Mouse (Mus musculus) MEL (cell line): Measurements from ENCODE around the gene Mrpl38. TPM values are rescaled to one million over a fixed set of nuclear protein-coding genes. Genes with fewer than 3 reads are reported as not detected.

ENCODE experiments used
- DNase-seq: peaks from one replicate; pipeline ENCODE4 v3.0.0; 2011; ENCODE audit warnings: low read depth, low spot score
- H3K27ac ChIP-seq: 2 replicates; pipeline ENCODE4 v1.5.1; 2012; ENCODE audit warnings: low read depth, mild to moderate bottlenecking, control low read depth, low read length, moderate library complexity; ENCODE audit not compliant: control insufficient read depth
- H3K27me3 ChIP-seq, 2 experiments: fragments of 150-350 bp in 1 of 2; sonication (generic) in 1 of 2; 2 replicates each; pipeline ENCODE4 v1.6.1; 2012; ENCODE audit warnings: low read length in 2 of 2, mild to moderate bottlenecking in 2 of 2, improper control_type of control experiment in 1 of 2, moderate library complexity in 1 of 2; ENCODE audit not compliant: insufficient read depth in 2 of 2, control insufficient read depth in 1 of 2
- H3K36me3 ChIP-seq, 2 experiments: 2 replicates each; pipeline ENCODE4 v1.6.1; 2012 to 2014; ENCODE audit warnings: low read length in 2 of 2, improper control_type of control experiment in 1 of 2, inconsistent platforms in 1 of 2, mild to moderate bottlenecking in 1 of 2; ENCODE audit not compliant: insufficient read depth in 2 of 2, control insufficient read depth in 1 of 2
- H3K4me1 ChIP-seq, 2 experiments: fragments of 150-350 bp in 1 of 2; sonication (generic) in 1 of 2; 2 replicates each; pipeline ENCODE4 v1.6.1; 2012; ENCODE audit warnings: low read length in 2 of 2, improper control_type of control experiment in 1 of 2, mild to moderate bottlenecking in 1 of 2; ENCODE audit not compliant: insufficient read depth in 2 of 2, control insufficient read depth in 1 of 2
- H3K4me3 ChIP-seq, 2 experiments: fragments of 150-350 bp in 1 of 2; sonication (generic) in 1 of 2; 2 replicates each; pipeline ENCODE4 v1.5.1; 2012; ENCODE audit warnings: low read depth in 2 of 2, low read length in 2 of 2, mild to moderate bottlenecking in 2 of 2, moderate library complexity in 2 of 2, control low read depth in 1 of 2, improper control_type of control experiment in 1 of 2; ENCODE audit not compliant: control insufficient read depth in 1 of 2, insufficient read depth in 1 of 2
- H3K79me2 ChIP-seq: 2 replicates; pipeline ENCODE4 v1.6.1; 2012; ENCODE audit warnings: mild to moderate bottlenecking, low read length, moderate library complexity; ENCODE audit not compliant: control insufficient read depth, poor library complexity, insufficient read depth
- H3K9ac ChIP-seq: 2 replicates; pipeline ENCODE4 v1.6.1; 2012; ENCODE audit warnings: low read depth, mild to moderate bottlenecking, control low read depth, low read length, moderate library complexity; ENCODE audit not compliant: control insufficient read depth, poor library complexity, severe bottlenecking
- H3K9me3 ChIP-seq: fragments of 150-350 bp; sonication (generic); replicated peaks from 2 replicates; pipeline ENCODE4 v1.6.1; 2012; ENCODE audit warnings: mild to moderate bottlenecking, low read length, improper control_type of control experiment, moderate library complexity; ENCODE audit not compliant: insufficient read depth
- CHD2 ChIP-seq: IDR thresholded peaks from 2 replicates; pipeline ENCODE4 v1.6.1; 2011; ENCODE audit warnings: low read length, improper control_type of control experiment
- CTCF ChIP-seq, 3 experiments: IDR thresholded peaks in 2 of 3; conservative IDR thresholded peaks in 1 of 3; 2 replicates each; pipeline ENCODE4 v1.5.1; 2011 to 2012; ENCODE audit warnings: low read length in 3 of 3, low read depth in 2 of 3, mild to moderate bottlenecking in 2 of 3, improper control_type of control experiment in 1 of 3, inconsistent platforms in 1 of 3, mixed read lengths in 1 of 3, moderate library complexity in 1 of 3; ENCODE audit not compliant: control insufficient read depth in 1 of 3, insufficient read depth in 1 of 3, poor library complexity in 1 of 3, severe bottlenecking in 1 of 3
- EP300 ChIP-seq, 2 experiments: IDR thresholded peaks; 2 replicates each; pipeline ENCODE4 v1.6.1; 2011; ENCODE audit warnings: improper control_type of control experiment in 2 of 2, low read length in 2 of 2, low read depth in 1 of 2, mild to moderate bottlenecking in 1 of 2
- GATA1 ChIP-seq: IDR thresholded peaks from 2 replicates; pipeline ENCODE4 v1.6.1; 2011; ENCODE audit warnings: low read depth, low read length, improper control_type of control experiment
- HCFC1 ChIP-seq: IDR thresholded peaks from 2 replicates; pipeline ENCODE4 v1.6.1; 2012; ENCODE audit warnings: low read depth, mild to moderate bottlenecking, inconsistent platforms, low read length, improper control_type of control experiment, moderate library complexity
- JUND ChIP-seq: IDR thresholded peaks from 2 replicates; pipeline ENCODE4 v1.6.1; 2011; ENCODE audit warnings: low read depth, mild to moderate bottlenecking, improper control_type of control experiment, low read length
- MAFK ChIP-seq: IDR thresholded peaks from 2 replicates; pipeline ENCODE4 v1.6.1; 2011; ENCODE audit warnings: low read depth, mild to moderate bottlenecking, low read length, improper control_type of control experiment, borderline replicate concordance
- MAX ChIP-seq: IDR thresholded peaks from 2 replicates; pipeline ENCODE4 v1.6.1; 2011; ENCODE audit warnings: low read length, improper control_type of control experiment
- MAZ ChIP-seq: IDR thresholded peaks from 2 replicates; pipeline ENCODE4 v1.6.1; 2012; ENCODE audit warnings: low read depth, mild to moderate bottlenecking, inconsistent platforms, low read length, improper control_type of control experiment
- MEF2A ChIP-seq: IDR thresholded peaks from 2 replicates; pipeline ENCODE4 v1.6.1; 2014; ENCODE audit warnings: low read depth, mild to moderate bottlenecking, inconsistent platforms, low read length, improper control_type of control experiment; ENCODE audit not compliant: poor library complexity, insufficient replicate concordance, severe bottlenecking; ENCODE audit errors: extremely low read depth
- MXI1 ChIP-seq: IDR thresholded peaks from 2 replicates; pipeline ENCODE4 v1.6.1; 2011; ENCODE audit warnings: mild to moderate bottlenecking, low read depth, low read length, improper control_type of control experiment
- MYB ChIP-seq: IDR thresholded peaks from 2 replicates; pipeline ENCODE4 v1.6.1; 2011; ENCODE audit warnings: mild to moderate bottlenecking, low read depth, low read length, improper control_type of control experiment
- MYC ChIP-seq: IDR thresholded peaks from 2 replicates; pipeline ENCODE4 v1.6.1; 2011; ENCODE audit warnings: low read depth, mild to moderate bottlenecking, low read length, improper control_type of control experiment, moderate library complexity
- NRF1 ChIP-seq: IDR thresholded peaks from 2 replicates; pipeline ENCODE4 v1.6.1; 2014; ENCODE audit warnings: low read depth, mild to moderate bottlenecking, inconsistent platforms, low read length, improper control_type of control experiment, moderate library complexity; ENCODE audit not compliant: poor library complexity, insufficient read depth, severe bottlenecking
- POLR2A ChIP-seq, 2 experiments: IDR thresholded peaks; 2 replicates each; pipeline ENCODE4 v1.6.1; 2011 to 2012; ENCODE audit warnings: low read length in 2 of 2, mild to moderate bottlenecking in 2 of 2, control low read depth in 1 of 2, improper control_type of control experiment in 1 of 2, low read depth in 1 of 2, moderate library complexity in 1 of 2; ENCODE audit not compliant: control insufficient read depth in 1 of 2, insufficient read depth in 1 of 2, poor library complexity in 1 of 2
- POLR2AphosphoS2 ChIP-seq: IDR thresholded peaks from 2 replicates; pipeline ENCODE4 v1.6.1; 2011; ENCODE audit warnings: low read length, improper control_type of control experiment
- RAD21 ChIP-seq: IDR thresholded peaks from 2 replicates; pipeline ENCODE4 v1.6.1; 2011; ENCODE audit warnings: mild to moderate bottlenecking, low read depth, low read length, improper control_type of control experiment
- SIN3A ChIP-seq: IDR thresholded peaks from 2 replicates; pipeline ENCODE4 v1.6.1; 2012; ENCODE audit warnings: low read length, improper control_type of control experiment, inconsistent platforms
- SMC3 ChIP-seq: IDR thresholded peaks from 2 replicates; pipeline ENCODE4 v1.6.1; 2011; ENCODE audit warnings: low read depth, low read length, improper control_type of control experiment
- TAL1 ChIP-seq: IDR thresholded peaks from 2 replicates; pipeline ENCODE4 v1.6.1; 2012; ENCODE audit warnings: mild to moderate bottlenecking, inconsistent platforms, low read length, moderate library complexity, mixed read lengths
- UBTF ChIP-seq: IDR thresholded peaks from 2 replicates; pipeline ENCODE4 v1.6.1; 2012; ENCODE audit warnings: low read depth, mild to moderate bottlenecking, inconsistent platforms, low read length, improper control_type of control experiment, moderate library complexity, borderline replicate concordance; ENCODE audit not compliant: insufficient read depth
- USF1 ChIP-seq: IDR thresholded peaks from 2 replicates; pipeline ENCODE4 v1.6.1; 2014; ENCODE audit warnings: low read depth, mild to moderate bottlenecking, inconsistent platforms, low read length, improper control_type of control experiment, moderate library complexity
- USF2 ChIP-seq, 2 experiments: IDR thresholded peaks; 2 replicates each; pipeline ENCODE4 v1.6.1; 2011 to 2012; ENCODE audit warnings: improper control_type of control experiment in 2 of 2, low read length in 2 of 2, borderline replicate concordance in 1 of 2, inconsistent platforms in 1 of 2, low read depth in 1 of 2, mild to moderate bottlenecking in 1 of 2; ENCODE audit not compliant: insufficient read depth in 1 of 2
- ZC3H11A ChIP-seq: IDR thresholded peaks from 2 replicates; pipeline ENCODE4 v1.6.1; 2012; ENCODE audit warnings: low read depth, mild to moderate bottlenecking, inconsistent platforms, low read length, improper control_type of control experiment
- ZMIZ1 ChIP-seq: IDR thresholded peaks from 2 replicates; pipeline ENCODE4 v1.6.1; 2012; ENCODE audit warnings: low read depth, mild to moderate bottlenecking, inconsistent platforms, low read length, improper control_type of control experiment, moderate library complexity
- ZNF384 ChIP-seq: IDR thresholded peaks from 2 replicates; pipeline ENCODE4 v1.6.1; 2012; ENCODE audit warnings: low read depth, mild to moderate bottlenecking, inconsistent platforms, low read length, improper control_type of control experiment
- polyA plus RNA-seq, 2 experiments: library from polyadenylated mRNA; stranded (reverse) in 1 of 2; unstranded in 1 of 2; fragments of >175 nt in 1 of 2; fragments of >200 nt in 1 of 2; gene quantifications; 2 replicates each; pipeline versions ENCODE4 v1.2.1 to v1.2.4; 2012; ENCODE audit warnings: low replicate concordance in 2 of 2, low read depth in 1 of 2; ENCODE audit not compliant: insufficient read length in 2 of 2, insufficient read depth in 1 of 2, missing spikeins in 1 of 2
- total RNA-seq: library from RNA; depleted of rRNA; stranded (reverse); fragments of 300-350 nt; gene quantifications from 2 replicates; pipeline ENCODE4 v1.2.3, GENCODE M21; 2012

The Mrpl38 gene
- total and polyA plus RNA-seq, 3 experiments: 105 to 157 TPM; not detected in 1

GRCm38 (mm10) chr11:116117819-116118218 is 20.8 kb downstream of the Mrpl38 start:
- H3K4me3 ChIP-seq: no peak overlapping the region
- no peaks in the 10 kb centered on the region for H3K4me1 ChIP-seq
- H3K27ac ChIP-seq: no peak overlapping the region
- H3K9ac ChIP-seq: no peak overlapping the region
- peaks cover 0 to 4% of the 10 kb centered on the region in 2 experiments; a peak in 1 of 4 replicates for H3K36me3 ChIP-seq
- H3K27me3 ChIP-seq: no peaks in the 10 kb centered on the region
- TF ChIP-seq MAX (no peak), ZC3H11A (no peak), RAD21 (peak; percentile 31), USF1 (no peak), ZNF384 (no peak), CTCF (IDR thresholded peaks at IDR 0.05 in 2 of 3, conservative IDR thresholded peaks at IDR 0.05 in 1 of 3; ENCODE audit: control insufficient read depth in 1 of 3, insufficient read depth in 1 of 3, low read depth in 2 of 3, low read length in 3 of 3, poor library complexity in 1 of 3, severe bottlenecking in 1 of 3) (peak; percentile 42 to 64 (median 59); a peak in 5 of 6 replicates), USF2 (IDR thresholded peaks at IDR 0.05; ENCODE audit: borderline replicate concordance in 1 of 2, insufficient read depth in 1 of 2, low read depth in 1 of 2, low read length in 2 of 2) (no peak), NRF1 (no peak), SMC3 (peak; percentile 47)
- DNase-seq: peak; percentile 73
- H3K9me3 ChIP-seq: no peaks in the 10 kb centered on the region
- H3K79me2 ChIP-seq: no peaks in the 10 kb centered on the region

- TF ChIP-seq RAD21: no peak
- no peak for TF ChIP-seq POLR2A (IDR thresholded peaks at IDR 0.05; ENCODE audit: control insufficient read depth in 1 of 2, insufficient read depth in 1 of 2, low read depth in 1 of 2, low read length in 2 of 2, poor library complexity in 1 of 2)
- no peak for TF ChIP-seq SIN3A
- TF ChIP-seq ZMIZ1: no peak
- TF ChIP-seq MAZ: no peak
- TF ChIP-seq CHD2: no peak
- TF ChIP-seq MXI1: no peak
- TF ChIP-seq MAFK: no peak
- Histone ChIP-seq H3K79me2 (no peaks in the 10 kb centered on the region), H3K36me3 (peaks cover 0 to under 1% of the 10 kb centered on the region in 2 experiments; a peak in 1 of 4 replicates), H3K4me3 (no peak overlapping the region), H3K27ac (no peak overlapping the region), H3K9me3 (no peaks in the 10 kb centered on the region), H3K4me1 (no peaks in the 10 kb centered on the region), H3K27me3 (no peaks in the 10 kb centered on the region), H3K9ac (no peak overlapping the region)
- DNase-seq: no peak
Measured at GRCm38 (mm10) chr11:116117241-116117640, 21.4 kb downstream of the Mrpl38 start.

GRCm38 (mm10) chr11:116111611-116112203 is 27.0 kb downstream of the Mrpl38 start:
- DNase-seq: no peak
- Histone ChIP-seq H3K4me1 (no peaks in the 10 kb centered on the region), H3K27ac (no peak overlapping the region), H3K9ac (no peak overlapping the region), H3K79me2 (no peaks in the 10 kb centered on the region), H3K9me3 (no peaks in the 10 kb centered on the region), H3K36me3 (no peaks in the 10 kb centered on the region), H3K27me3 (no peaks in the 10 kb centered on the region), H3K4me3 (no peak overlapping the region)
- no peak for TF ChIP-seq GATA1
- no peak for TF ChIP-seq HCFC1
- no peak for TF ChIP-seq TAL1
- TF ChIP-seq POLR2AphosphoS2: no peak
- TF ChIP-seq MXI1: no peak
- no peak for TF ChIP-seq MAZ
- TF ChIP-seq ZC3H11A: no peak
- TF ChIP-seq CHD2: no peak
- TF ChIP-seq MYC: no peak
- TF ChIP-seq EP300 (IDR thresholded peaks at IDR 0.05; ENCODE audit: low read depth in 1 of 2, low read length in 2 of 2): no peak
- no peak for TF ChIP-seq MEF2A
- TF ChIP-seq MYB: no peak
- no peak for TF ChIP-seq UBTF
- no peak for TF ChIP-seq JUND
- no peak for TF ChIP-seq MAFK
